Mouse (Mus musculus) G1E (cell line): ENCODE measurements around the gene Ccdc88c.

Experiments
- CTCF ChIP-seq: IDR thresholded peaks from 2 replicates; pipeline ENCODE4 v1.5.1; 2012; ENCODE audit warnings: low read depth, low read length, inconsistent platforms, mixed read lengths
- TAL1 ChIP-seq: conservative IDR thresholded peaks from 2 replicates; pipeline ENCODE4 v1.6.1; 2012; ENCODE audit warnings: low read depth, low read length, inconsistent platforms, mixed read lengths

DNA sequence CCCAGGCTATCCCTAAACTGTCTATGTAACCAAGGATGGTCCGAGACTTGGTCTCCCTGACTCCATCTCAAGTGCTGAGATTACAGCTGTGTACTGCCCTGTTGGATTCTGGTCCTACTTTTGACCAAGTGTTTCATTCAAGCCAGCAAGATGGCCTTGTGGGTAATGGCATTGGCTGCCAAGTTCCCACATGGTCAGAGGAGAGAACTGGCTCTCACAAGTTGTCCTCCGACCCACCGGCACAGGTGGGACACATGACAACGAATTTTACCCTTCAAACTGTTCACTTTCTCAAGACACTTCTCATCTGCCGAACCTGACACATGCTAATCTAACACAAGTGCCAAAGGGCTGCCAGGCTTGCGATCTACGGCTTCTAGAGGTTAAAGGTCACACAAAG is 9.4 kb downstream of the Ccdc88c start:
- no peak for TF ChIP-seq CTCF
- TF ChIP-seq TAL1 = no peak
